Mouse (Mus musculus) urinary bladder, postnatal 25 days (tissue): ENCODE measurements around the gene Dennd1a.

Experiments
- DNase-seq: peaks from one replicate; pipeline ENCODE4 v3.0.0; 2022; ENCODE audit warnings: low spot score

Dennd1a gene

DNA sequence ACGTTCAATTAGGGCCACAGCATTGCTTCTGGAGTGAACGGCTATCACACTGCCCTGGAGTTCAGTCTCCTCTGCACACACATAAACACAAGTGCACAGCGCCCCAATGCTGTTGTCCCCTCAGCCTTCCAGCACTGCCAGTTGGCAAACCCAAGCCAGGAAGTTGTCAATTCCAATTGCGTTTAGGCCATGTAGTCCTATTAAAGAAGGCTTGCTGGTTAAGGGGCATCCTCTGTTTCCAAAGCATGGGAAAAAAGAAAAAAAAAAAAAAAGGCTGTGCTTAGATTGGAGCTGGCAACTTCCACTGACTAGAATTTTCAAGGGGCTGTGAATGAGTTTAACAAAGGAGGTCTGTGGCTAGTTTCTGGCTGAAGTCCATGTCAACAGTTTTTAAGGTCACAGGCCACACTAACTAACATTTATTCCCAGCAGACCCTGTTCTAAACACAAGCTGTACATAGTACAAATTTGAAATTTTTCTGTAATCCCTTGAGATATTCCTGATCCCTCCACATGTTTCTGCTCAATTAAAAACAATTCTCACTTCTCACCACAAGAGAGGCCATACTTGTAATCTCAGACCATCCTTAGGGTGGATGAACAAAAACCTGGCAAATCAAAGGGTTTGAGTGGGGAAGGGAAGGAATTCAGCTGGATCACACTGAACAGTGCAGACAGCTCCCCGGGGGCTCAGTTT lies 175.4 kb downstream of the Dennd1a start:
- no peak for DNase-seq

DNA sequence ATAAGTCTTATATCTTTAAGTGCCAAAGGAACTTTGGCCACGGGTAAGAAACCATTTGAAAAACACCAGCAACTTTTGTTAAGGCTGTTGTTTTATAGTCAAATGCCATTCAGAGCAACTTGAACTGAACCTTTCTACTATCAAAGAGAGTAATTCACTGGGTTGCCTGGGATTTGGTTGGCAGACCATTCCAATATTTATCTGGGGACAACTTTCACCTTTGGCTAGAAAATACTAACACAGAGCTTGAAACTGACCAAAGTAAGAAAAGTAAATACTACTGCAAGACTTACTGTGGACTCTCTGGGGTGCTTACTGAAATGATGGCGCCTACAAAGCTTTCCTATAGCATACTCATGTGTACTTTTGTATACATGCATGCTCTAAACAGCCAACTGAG lies 178.6 kb downstream of the Dennd1a start:
- DNase-seq, result no peak

DNA sequence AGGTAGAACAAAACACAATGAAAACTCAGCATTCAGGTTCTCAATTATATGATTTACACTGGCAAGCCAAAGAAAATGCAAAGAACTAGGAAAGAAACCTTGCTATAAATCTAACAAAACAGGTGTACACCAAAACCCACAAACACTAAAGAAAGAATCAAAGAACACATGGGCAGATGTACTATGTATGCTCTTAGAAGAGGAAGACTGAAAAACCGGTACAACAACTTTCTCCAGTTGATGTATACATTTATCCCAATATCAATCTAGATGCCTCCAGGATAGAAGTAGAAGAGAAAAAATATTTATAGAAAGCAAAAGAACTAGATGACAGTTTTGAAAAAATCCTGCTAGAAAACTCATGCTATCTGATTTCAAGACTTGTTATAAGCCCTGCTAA lies 184.5 kb downstream of the Dennd1a start:
- no peak for DNase-seq

DNA sequence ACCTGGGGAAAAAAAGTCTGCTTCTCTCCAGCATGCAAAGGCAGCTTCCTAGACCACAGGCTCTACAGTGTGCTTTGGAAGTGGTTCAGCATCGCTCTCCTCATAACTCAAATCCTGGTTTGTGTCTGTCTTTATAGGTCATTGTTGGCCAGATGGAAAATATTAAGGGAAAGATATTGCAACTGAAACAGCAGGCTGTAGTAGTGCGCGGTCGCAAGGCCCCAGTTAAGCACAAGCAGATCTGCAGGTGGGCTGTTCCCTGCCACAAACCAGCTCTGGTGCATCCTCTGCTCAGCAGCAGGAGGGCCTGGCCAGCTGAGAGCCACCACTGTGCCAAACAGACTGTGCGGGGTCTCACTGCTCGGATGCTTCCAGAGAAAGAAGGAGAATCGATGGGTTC lies 186.9 kb downstream of the Dennd1a start:
- no peak for DNase-seq

DNA sequence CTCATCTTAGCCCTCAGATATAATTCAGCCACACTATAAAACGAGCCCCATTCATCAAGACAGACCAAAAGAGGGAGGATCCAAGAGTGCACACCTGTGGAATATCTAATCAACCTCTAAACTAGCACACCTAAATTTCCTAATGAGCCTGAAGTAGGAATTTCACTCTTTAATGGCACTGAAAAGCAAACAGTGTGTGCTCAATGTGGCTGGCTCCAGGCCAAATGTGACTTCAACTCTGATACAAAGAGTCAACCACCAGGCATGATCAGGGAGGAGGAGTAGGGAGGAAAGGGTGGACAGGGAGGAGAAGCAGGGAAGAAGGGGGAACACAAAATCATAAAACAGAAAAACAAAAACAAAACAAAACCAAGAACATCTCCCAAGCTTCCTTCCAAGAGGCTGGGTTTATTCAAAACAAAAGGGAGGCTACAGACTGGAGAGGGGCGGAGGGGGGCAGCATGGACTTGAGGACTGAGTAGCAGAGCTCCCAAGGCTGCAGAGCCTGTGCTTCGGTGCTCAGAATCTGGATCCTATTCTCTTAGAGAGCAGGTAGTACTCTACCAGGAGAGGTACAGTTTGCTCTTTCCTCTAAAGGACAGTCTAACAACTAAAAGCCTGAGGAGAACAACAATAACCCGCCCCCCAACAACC lies 187.9 kb downstream of the Dennd1a start:
- peak; percentile 7 for DNase-seq

DNA sequence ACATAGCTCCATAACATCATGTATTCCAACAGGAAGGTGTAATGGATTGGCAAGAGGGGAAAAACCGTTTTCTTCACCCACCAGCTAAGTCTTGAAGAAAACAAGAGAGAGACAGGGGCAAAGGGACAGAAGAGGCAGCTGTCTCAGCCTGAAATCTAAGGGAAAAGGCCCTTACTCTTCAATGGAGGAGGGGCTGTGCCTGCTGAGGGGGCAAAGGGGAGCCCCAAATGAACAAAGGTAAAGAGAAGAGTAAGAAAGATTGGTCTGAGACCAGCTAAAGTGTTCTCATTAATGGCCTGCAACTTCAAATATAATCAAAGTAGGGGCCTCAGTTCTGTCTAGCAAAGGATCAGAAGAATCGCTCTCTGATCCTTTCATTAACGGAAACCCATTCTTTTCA lies 189.7 kb downstream of the Dennd1a start:
- no peak for DNase-seq

DNA sequence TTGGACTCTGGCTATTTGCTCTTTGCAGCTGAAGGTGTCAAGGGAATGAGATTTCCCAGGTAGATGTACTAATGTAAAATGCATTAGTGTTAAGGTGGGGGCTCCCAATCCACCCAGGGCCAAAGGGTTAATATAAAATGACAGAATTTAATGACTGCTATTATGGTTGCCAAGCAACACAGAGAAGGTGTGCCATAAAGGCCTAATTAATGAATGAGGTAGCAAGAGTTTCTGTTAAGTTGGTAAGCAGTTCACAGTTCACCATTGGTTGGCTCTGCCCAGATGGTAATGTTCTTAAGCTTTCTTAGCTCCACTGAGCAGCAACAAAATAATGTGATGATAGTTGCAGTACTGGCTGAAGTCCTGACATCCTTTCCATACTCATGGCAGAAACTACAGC lies 190.9 kb downstream of the Dennd1a start:
- no peak for DNase-seq

DNA sequence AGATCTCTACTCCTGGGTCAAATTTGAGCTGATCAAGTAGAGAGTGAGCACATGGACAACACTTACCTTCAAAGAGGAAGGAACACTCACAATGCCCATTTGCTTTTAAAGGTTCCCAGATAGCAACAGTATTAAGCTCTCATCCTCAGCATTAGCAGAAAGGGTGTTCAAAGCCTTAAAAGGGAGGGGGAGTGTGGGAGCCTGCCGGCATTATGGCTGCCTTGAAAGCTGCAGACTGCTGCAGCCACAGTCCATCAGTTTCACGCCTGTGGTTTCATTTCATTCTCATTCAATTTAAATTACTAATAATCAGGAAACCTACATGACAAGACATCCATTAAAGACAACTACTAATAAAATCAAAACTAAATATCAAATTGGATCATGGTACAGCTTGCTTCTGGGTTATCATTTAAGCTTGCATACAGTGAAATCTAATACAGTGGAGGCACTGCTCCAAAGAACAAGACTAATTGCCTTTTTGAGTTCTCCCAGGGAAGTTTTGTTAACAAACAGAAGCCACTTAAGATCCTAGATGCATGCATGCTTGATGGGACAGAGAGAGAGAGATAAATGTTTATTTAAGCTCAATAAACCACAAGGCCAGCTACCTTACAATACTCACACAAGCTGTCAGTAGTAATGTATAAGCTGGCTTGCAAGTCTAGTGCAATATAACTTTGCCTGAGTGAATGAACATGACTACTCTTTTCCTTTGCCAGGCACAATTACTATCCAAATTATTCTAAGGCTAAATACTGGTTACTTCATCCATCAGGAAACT lies 192.6 kb downstream of the Dennd1a start:
- DNase-seq, result no peak

DNA sequence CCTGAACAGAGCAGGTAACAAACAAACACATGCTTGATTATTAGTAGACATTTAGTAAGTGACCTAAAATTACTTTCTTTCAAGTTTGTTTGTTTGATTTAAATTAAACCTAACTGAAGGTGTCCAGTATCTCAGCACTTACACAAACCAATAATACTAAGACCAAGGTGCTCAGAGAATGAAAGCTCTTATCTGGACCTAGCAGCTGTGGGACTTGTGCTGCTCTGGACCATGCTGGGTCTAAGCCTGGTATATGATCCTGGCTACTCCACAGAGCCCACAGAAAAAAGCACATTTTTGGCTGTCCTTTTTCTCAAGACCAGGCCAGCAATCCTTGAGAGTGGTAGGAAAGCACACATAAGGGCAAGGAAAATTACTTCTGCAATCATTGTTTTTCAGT lies 193.2 kb downstream of the Dennd1a start:
- DNase-seq, result no peak

DNA sequence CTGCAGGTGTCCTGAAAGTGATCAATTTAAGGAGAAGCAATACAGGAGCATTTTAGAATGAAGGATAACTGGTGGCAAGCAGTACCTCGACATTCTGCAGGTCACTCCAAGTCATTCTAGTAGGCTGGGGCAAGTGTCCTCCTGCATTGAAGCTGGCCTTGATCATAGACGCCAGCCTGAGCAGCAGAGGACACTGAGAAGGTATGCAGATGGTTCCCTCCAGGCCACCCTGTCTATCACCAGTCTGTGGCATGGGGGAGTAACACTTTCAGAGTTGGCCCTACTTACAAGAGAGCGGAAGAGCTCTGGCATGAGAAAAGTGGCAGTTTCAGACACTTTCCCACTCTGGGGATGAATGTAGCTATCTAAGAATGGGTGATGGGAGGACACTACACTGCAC lies 193.9 kb downstream of the Dennd1a start:
- DNase-seq, result no peak

DNA sequence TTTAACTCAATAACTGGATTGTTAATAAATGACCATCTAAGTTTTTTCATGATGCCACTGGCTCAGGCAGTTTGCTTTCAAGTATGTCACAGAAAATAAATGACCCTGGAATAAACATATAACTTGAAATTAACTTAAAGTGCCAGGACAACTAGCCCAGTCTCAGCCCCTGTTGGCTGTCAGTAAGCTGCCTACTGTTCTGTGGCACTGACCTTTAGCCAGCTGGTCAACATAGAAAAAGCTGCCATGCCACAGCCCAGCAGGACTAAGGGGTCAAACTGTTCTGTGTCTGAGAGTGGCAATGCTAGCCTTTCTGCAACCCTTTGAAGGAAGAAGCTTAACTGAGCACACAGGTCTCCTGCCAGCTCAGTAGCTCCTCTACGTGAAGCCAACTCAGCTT lies 198.8 kb downstream of the Dennd1a start:
- no peak for DNase-seq

DNA sequence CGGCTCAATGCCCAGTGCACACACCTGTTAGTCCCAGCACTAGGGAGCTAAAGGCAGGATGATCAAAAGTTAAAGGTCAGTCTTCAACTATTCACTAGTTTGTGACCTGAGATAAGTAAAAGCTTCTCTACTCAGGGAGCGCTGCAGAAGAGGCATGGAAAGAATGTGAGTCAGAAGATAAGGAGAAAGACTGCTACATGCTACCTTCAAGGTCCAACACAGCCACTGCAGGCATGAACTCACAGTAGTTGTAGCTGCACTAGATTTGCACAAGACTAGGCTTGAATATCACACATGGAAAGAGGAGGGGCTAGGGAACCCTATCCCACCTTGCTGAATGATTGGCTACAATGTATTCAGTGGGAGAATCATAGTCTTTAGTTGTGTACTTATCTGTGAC lies 202.1 kb downstream of the Dennd1a start:
- DNase-seq, result no peak

DNA sequence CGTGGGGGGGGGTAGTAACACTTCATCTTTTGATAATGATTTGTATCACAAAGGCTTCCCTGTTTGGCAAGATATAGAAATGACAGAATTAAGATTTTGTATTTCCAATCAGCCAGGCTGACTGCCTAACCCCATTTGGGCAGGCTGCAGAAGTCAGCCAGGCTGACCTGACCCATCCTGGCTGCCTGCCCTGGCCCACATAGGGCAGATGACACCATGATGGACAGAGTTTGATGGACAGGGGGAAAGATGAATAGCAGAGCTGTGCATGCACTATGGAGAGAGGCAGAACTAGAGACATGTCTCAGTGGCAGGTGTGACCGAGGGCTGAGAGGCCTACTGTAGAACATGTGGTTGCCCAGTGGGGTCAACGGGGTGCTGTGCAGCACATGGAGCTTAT lies 203.9 kb downstream of the Dennd1a start:
- DNase-seq, result no peak

DNA sequence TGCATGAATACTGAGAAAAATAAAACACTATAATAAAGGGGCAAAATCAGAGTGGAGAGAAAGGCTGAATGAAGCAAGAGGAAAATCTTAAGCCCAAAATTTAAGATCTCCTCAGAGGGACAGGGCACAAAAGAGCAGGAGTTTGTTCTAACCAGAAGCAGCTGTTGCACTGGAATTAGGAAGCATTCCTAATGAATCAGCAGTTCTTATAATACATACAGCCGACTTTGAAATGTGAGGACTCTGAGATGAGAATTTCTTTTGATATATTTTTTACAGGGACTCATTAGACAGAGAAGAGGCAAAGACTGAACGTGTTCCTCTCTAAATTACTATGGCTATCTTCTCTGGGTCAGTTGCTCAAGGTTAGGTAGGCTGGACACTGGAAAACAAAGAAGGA lies 212.7 kb downstream of the Dennd1a start:
- no peak for DNase-seq

DNA sequence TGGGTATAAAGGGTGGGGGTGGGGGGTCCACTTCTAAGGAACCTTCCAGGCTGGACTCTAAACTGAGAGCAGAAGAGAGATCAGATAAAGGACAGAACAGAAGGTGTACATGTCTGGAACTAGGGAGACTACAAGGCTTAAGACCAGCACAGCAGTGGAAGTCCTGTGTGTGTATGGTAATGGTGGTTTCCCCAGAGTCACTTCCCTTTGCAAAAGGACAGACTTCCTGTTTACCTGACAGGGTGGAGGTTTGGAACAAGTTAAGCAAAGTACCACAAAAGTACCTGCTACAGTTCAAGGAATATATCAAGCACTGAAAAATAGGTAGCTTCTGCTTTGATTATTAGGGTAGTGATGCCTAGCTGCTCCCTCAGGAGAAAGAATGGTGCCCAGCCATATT lies 215.1 kb downstream of the Dennd1a start:
- no peak for DNase-seq

DNA sequence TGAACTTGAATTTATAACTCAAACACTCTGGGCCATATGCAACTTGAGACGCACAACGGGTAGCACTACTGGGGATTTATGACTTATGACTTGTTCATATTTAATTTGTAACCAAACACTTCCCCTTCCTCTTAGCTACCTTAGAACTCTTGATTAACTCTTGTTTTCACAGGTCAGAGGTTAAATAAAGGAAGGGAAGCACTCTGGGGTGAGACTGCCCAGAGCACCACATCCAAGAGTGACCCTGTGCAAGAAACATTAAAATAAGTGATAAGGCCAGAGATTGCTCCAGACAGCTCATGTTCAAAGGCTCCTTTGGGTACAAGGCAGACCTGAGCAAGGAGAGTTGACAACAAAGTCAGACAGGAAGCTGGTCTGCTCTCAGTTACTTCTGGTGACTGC lies 219.0 kb downstream of the Dennd1a start:
- DNase-seq, result no peak

DNA sequence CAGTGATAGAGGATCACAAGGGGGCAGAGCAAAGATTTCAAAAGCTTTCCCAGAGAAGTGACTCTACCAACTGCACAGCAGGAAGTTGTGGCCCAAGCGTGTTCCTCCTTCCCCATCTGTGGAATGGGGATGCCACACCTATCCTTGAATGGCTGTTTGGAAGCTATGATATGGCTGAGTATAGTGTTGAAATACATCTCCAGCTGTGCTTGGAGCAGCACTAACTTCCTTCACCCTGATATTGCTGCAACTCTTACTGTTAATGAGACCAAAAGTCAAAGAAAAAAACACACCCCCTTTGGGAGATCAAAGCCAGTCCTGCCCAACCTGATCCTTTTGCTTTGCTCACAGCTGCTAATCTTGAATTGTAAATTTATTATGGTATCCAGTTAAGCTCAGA lies 221.3 kb downstream of the Dennd1a start:
- DNase-seq, result no peak

DNA sequence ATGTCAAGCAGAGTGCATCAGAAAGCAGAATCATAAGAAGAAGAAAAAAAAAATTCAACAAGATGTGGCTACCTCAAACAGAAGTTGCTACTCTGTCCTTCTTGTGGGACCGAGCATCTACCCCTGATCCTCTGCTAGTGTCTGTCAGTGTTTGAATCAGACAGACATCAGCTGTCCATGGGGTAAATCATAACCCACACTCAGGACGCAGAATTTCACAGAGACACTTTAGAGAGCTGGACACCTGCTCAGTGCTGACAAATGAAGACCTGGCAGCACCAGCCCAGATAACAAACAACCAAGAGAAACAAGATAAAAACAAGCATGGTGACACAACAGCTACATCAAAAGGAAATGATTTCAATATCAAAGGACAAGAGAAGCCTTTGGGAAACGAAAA lies 222.9 kb downstream of the Dennd1a start:
- no peak for DNase-seq

DNA sequence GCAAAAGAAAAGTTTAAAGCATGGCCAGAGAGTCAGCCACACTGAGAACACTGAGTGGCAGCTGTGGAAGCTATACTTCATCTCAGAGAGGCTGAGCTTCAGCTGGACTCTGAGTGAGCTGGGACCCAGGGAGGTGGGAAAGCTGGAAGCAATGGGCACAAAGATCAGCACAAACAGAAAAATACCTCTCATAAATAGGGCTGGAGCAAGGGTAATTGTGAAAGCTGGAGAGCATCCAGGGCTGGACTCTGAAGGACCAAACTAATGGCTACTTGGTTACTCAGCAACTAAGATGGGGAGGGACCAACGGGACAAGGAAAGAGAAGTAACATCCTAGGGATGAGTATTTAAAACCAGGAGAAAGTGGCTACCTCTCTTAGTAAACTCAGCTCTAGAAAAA lies 225.0 kb downstream of the Dennd1a start:
- no peak for DNase-seq

DNA sequence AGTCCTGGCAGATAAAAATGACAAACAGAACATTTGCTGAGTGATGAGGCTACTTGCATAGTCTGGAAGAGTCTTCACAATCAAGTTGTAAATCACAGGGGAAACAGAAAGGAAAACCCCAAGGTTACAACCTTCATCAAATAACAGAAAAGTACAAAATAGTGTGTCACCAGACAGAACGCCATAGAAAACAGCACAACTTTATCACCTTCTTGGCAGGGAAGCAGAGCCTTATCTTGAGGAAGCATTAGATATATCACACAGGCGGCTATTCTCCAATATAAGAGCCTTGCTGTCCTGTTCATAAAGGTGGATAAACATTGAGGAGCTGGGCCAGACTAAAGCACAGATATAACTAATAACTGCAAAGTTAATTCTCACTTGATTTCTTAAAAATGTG lies 225.7 kb downstream of the Dennd1a start:
- DNase-seq, result no peak

DNA sequence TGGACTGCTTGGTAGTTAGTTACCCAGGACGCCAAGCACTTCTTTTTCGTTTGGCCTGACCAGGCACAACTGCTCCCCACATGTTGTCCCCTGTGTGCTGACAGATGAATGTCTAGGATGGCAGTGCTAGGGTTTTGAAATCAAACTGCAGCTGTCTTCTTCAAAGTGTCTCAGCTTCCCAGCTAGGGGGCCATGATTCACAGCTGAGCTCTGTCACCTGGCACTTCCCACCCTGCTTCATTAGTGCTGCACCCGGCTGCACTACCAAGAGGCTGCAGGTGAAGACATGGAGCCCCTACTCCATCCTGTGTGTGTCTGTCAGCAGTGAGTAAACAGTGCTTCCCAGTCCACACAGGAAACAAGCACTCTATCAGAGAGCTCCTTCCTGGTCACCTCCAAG lies 234.8 kb downstream of the Dennd1a start:
- no peak for DNase-seq

DNA sequence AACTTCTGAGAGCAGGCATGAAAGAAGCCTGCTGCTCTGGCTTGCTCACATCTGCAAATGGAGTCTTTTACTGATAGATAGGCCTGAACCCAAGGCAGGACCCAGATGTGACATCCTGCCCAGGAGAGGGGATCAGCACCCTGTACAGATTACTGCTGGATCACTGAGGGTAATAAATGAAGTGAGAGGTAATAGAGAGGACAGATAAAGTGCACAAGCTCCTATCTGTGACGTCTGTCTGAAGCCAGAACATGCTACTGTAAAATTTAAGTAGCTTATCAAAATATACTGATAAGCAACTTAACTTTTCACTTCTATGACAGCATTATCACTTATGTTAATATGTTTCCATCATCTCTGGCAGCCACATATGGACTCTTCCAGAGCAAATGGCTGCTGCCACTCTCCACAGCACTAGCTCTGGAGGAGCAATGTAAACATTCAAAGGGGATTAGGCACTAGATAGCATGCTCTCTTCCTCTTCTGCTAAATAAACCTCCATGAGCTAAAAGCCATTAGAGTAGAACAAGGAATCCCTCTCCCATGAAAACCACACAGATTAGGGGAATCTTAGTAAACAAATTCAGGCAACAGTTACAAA lies 235.6 kb downstream of the Dennd1a start:
- no peak for DNase-seq

DNA sequence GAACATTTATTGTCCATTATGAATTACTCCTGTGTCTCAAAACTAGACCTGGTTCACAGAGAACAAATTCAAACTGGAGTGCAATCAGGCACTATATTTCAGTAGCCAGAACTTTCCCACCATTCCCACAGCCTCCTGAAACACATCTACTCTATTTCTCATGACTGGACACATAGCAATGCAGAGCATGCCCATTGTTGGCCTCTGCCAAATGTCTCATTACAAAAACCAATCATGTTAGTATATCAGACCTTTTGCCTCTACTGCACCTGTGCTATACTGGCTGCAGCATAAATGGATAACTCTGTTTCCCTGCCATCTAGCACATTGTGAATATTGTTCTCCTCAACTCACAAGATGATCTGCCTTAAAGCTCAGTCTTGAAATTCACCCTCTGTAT lies 238.2 kb downstream of the Dennd1a start:
- DNase-seq, result no peak
